Mouse (Mus musculus): ENCODE measurements around the gene Homer1.

DNA sequence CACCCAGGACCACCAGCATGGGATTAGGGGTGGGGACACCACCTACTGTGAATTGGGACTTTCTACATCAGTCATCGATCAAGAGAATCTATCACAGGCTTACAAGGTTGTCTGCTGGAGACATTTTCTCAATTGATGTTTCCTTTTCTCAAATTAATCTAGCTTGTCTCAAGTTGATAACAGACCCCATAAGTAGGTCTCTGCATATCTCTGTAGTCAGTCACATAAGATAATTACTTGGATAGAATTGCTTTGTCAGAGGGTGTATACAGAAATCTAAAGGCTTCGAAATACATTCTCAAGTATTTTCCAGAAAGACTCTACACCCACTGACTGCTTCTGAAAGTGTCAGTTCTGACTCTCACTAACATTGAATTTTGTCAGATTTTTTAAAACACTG lies 32.3 kb downstream of the Homer1 start:
- TF ChIP-seq POLR2A (IDR thresholded peaks at IDR 0.05; ENCODE audit: borderline replicate concordance, control insufficient read depth, low read depth, low read length) (no peak), CTCF (IDR thresholded peaks at IDR 0.05; ENCODE audit: control insufficient read depth, insufficient read depth, low read length) (no peak)
